Mouse (Mus musculus) limb, embryonic 11.5 days (tissue): ENCODE results near the gene Specc1. TPM values are rescaled to one million over a fixed set of nuclear protein-coding genes. Genes with fewer than 3 reads are reported as not detected.

ENCODE experiments used
- ATAC-seq: fragments of 200-750 bp; cut with Nextera tagmentation; 2 replicates; pipeline ENCODE4 v1.8.0; 2017; ENCODE audit warnings: low read depth; ENCODE audit not compliant: insufficient number of reproducible peaks, low FRiP score, low TSS enrichment
- DNase-seq: peaks from one replicate; pipeline ENCODE4 v3.0.0-alpha.2; 2015; ENCODE audit warnings: low spot score
- H3K27ac ChIP-seq: fragments of 300-500 bp; sonication (generic); replicated peaks from 2 replicates; pipeline ENCODE4 v1.5.1; 2014; ENCODE audit warnings: low read depth, mild to moderate bottlenecking, low read length
- H3K27me3 ChIP-seq: fragments of 300-500 bp; sonication (generic); 2 replicates; pipeline ENCODE4 v1.6.1; 2014; ENCODE audit warnings: mild to moderate bottlenecking, low read length, mixed read lengths; ENCODE audit not compliant: control insufficient read depth, insufficient read depth
- H3K36me3 ChIP-seq: fragments of 300-500 bp; sonication (generic); 2 replicates; pipeline ENCODE4 v1.6.1; 2014; ENCODE audit warnings: mild to moderate bottlenecking, low read length, moderate library complexity, mixed read lengths; ENCODE audit not compliant: control insufficient read depth, insufficient read depth
- H3K4me1 ChIP-seq: fragments of 300-500 bp; sonication (generic); 2 replicates; pipeline ENCODE4 v1.6.1; 2014; ENCODE audit warnings: low read length, mixed read lengths; ENCODE audit not compliant: control insufficient read depth, insufficient read depth
- H3K4me2 ChIP-seq: fragments of 300-500 bp; sonication (generic); 2 replicates; pipeline ENCODE4 v1.6.1; 2014; ENCODE audit warnings: low read depth, mild to moderate bottlenecking, moderate library complexity; ENCODE audit not compliant: severe bottlenecking
- H3K4me3 ChIP-seq: fragments of 300-500 bp; sonication (generic); 2 replicates; pipeline ENCODE4 v1.5.1; 2014; ENCODE audit warnings: low read depth, low read length
- H3K9ac ChIP-seq: fragments of 300-500 bp; sonication (generic); 2 replicates; pipeline ENCODE4 v1.6.1; 2014; ENCODE audit warnings: mild to moderate bottlenecking, low read length
- H3K9me3 ChIP-seq: fragments of 300-500 bp; sonication (generic); 2 replicates; pipeline ENCODE4 v1.6.1; 2016; ENCODE audit warnings: low read length; ENCODE audit not compliant: control insufficient read depth
- WGBS: fragments of 180-500 bp; shearing (Covaris S2); extraction: QIAGEN DNeasy Blood & Tissue Kit; methylation state at CpG from one replicate; pipeline ENCODE4 v1.1.7; 2014; 5-methylcytosine and 5-hydroxymethylcytosine counted together
- polyA plus RNA-seq: library from polyadenylated mRNA; unstranded; fragments of >200 nt; fragmentation: Nextera tagmentation; extraction: Ambion mirVana; gene quantifications from 2 replicates; pipeline ENCODE4 v1.2.1, GENCODE M21; 2014

Gene Specc1
- polyA plus RNA-seq, 1 experiment from 2014 or later = 17.8 TPM

DNA sequence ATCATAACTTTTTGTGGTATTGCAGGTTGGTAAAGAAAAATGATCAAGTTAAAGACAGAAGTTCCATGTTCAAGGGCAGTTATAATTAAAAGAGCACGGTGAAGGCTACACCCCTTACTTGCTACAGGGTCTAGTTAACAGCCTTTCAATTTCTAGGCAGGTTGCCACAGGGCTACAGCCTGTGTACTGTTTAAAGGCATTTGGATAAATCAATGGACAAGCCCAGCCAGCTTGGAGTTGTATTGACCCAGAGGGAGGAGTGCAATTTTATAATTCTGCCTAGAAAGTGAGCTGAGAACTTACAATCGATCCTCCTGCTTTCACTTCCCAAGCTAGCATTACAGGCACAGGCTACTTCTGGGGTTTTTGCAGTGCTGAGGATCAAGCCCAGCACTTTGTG, 123.9 kb downstream of the Specc1 start:
- Histone ChIP-seq H3K4me3 (no peak overlapping the region), H3K4me2 (no peak overlapping the region), H3K9ac (no peak overlapping the region), H3K4me1 (no peaks in the 10 kb centered on the region), H3K9me3 (no peaks in the 10 kb centered on the region), H3K36me3 (no peaks in the 10 kb centered on the region), H3K27ac (no peak overlapping the region), H3K27me3 (no peaks in the 10 kb centered on the region)
- ATAC-seq (no peak), DNase-seq (no peak)
- 73% methylated on average over 2 of the region's 2 CpGs for WGBS

DNA sequence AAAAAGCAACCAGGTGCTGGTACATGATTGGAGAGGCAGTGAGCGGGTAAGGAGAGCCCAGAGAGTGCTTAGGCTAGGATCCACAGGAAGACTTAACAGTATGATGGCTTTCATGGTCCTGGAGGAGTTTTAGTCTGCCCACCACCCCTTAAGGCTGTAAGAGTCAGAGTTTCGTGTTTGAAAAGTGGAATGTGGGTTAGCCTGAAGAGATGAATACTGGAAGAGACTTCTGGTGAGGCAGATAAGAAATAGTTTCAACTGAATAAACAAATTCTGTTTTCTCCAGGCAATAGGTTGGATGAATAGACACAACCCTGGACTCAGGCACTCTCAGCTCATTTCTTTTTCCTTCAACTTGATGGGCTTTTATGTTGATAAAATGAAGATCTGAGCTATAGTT, 130.1 kb downstream of the Specc1 start:
- Histone ChIP-seq H3K9ac (no peak overlapping the region), H3K27ac (no peak overlapping the region), H3K4me1 (no peaks in the 10 kb centered on the region), H3K9me3 (no peaks in the 10 kb centered on the region), H3K4me2 (no peak overlapping the region), H3K36me3 (no peaks in the 10 kb centered on the region), H3K27me3 (no peaks in the 10 kb centered on the region), H3K4me3 (no peak overlapping the region)
- WGBS = 81% methylated on average over 2 of the region's 2 CpGs
- no peak for DNase-seq
- ATAC-seq = no peak

DNA sequence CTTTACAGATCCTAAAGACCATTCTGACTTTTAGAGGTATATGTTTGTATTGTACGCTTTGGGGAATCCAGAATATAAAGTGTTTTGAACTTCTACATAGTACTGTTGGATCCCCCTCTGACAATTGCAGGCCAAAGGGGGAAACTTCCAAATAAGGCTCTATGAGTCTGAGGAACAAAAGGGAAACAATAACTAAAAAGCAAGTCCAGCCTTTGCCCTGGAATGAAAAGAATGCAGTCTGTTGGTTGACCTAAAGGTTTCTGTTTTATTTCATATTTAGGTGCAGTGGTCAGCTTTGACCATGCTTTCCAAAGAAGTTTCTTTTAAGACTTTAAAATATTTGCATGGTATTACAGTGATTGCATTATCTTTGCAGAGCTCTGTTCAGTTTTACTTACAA, 130.5 kb downstream of the Specc1 start:
- 92% methylated on average over 1 of the region's 1 CpGs for WGBS
- Histone ChIP-seq H3K36me3 (no peaks in the 10 kb centered on the region), H3K9me3 (no peaks in the 10 kb centered on the region), H3K4me2 (no peak overlapping the region), H3K9ac (no peak overlapping the region), H3K4me1 (no peaks in the 10 kb centered on the region), H3K27me3 (no peaks in the 10 kb centered on the region), H3K4me3 (no peak overlapping the region), H3K27ac (no peak overlapping the region)
- ATAC-seq (no peak), DNase-seq (no peak)

DNA sequence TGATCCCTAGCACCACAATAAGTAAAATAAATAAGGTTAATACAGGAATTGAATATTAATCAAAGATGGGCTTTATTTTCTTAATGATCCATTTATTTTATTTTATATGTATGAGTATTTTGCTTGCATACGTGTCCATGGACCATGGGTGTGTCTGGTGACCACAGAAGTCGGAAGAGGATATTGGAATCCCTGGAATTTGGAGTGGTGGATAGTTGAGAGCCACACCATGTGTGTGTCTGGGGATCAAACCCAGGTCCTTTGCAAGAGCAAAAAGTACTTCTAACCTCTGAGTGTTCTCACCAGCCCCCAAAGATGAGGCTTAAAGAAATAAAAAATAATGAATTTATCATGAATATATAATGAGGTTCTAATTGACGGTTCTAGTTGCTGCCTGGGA, 132.1 kb downstream of the Specc1 start:
- 85% methylated on average over 3 of the region's 3 CpGs for WGBS
- H3K9me3 ChIP-seq = no peaks in the 10 kb centered on the region
- no peak for DNase-seq
- H3K4me3 ChIP-seq = no peak overlapping the region
- no peaks in the 10 kb centered on the region for H3K27me3 ChIP-seq
- H3K4me2 ChIP-seq = no peak overlapping the region
- H3K9ac ChIP-seq = no peak overlapping the region
- no peaks in the 10 kb centered on the region for H3K36me3 ChIP-seq
- ATAC-seq = no peak
- no peaks in the 10 kb centered on the region for H3K4me1 ChIP-seq
- no peak overlapping the region for H3K27ac ChIP-seq

DNA sequence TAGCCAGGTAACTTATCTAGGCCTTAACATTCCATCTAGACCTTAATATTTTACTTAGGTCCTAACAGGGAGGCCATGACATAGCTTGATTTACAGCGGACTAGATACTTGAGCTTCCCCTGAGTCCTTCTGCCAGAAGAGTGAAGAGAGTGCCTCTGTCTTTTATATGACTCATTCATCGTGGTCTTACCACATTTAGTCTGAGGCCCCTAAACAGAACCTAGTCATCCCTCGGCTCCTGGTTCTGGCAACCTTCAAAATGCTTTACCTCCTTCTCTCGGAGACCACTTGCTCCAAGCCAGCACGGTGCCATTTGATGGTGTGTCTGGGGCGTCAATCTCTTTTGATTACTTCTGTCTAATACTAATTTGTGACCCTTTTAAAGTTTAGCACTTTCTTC, 133.8 kb downstream of the Specc1 start:
- Histone ChIP-seq H3K27ac (no peak overlapping the region), H3K9me3 (no peaks in the 10 kb centered on the region), H3K27me3 (no peaks in the 10 kb centered on the region), H3K36me3 (no peaks in the 10 kb centered on the region), H3K4me1 (no peaks in the 10 kb centered on the region), H3K4me3 (no peak overlapping the region), H3K4me2 (no peak overlapping the region), H3K9ac (no peak overlapping the region)
- WGBS = 64% methylated on average over 6 of the region's 6 CpGs
- DNase-seq (no peak), ATAC-seq (no peak)

DNA sequence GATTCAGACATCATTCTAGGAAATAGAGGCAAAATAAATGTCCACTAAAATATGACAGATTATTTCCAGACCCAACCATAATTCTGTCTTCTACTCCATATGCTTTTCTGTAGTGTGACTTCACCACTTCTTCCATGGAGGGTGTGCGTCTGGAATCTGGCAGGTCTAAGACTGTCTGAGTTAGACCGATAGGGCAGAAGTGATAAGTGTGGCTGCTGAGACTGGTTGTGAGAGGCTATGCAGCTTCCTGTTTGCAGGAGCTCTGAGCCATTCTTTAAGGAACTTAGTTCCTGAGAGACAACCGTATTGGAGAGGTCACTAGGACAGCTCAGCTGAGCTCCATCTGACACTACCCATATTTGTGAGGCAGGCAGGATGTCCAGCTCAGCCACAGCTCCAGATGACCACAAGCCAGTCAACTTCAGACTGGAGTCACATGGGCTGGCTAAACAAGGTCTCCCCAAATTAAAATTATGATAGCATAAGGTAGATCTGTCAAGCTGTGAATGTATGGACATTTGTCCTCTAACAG, 146.9 kb downstream of the Specc1 start:
- H3K4me3 ChIP-seq = no peak overlapping the region
- no peaks in the 10 kb centered on the region for H3K27me3 ChIP-seq
- no peak overlapping the region for H3K9ac ChIP-seq
- no peak overlapping the region for H3K27ac ChIP-seq
- DNase-seq (no peak), ATAC-seq (no peak)
- H3K36me3 ChIP-seq = no peaks in the 10 kb centered on the region
- no peak overlapping the region for H3K4me2 ChIP-seq
- 64% methylated on average over 3 of the region's 3 CpGs for WGBS
- no peaks in the 10 kb centered on the region for H3K9me3 ChIP-seq
- no peaks in the 10 kb centered on the region for H3K4me1 ChIP-seq

DNA sequence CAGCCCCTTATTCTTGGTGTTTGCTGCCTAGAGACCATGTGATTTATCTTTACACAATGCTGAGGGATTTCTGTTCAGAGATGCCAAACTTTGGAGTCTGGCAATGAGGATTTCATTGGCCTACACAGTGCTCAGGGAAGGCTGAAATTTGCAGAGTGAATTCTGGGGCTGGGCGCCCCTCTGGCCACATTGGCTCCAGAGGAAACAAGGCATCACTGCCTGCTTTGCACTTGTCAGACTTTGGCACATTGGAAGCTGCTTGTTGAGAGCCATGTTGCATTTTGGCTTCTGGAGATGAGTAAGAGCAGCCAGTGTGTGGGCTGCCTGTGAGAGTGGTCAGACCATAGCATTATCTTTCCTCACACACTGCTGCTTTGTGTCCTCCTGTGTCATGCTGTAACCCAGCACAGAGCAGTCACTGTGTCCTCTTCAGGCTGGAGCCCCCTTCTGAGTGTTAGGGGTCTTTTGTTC, 149.9 kb downstream of the Specc1 start:
- H3K4me2 ChIP-seq = no peak overlapping the region
- H3K27ac ChIP-seq = no peak overlapping the region
- no peaks in the 10 kb centered on the region for H3K36me3 ChIP-seq
- ATAC-seq = no peak
- no peak for DNase-seq
- H3K9ac ChIP-seq = no peak overlapping the region
- no peak overlapping the region for H3K4me3 ChIP-seq
- no peaks in the 10 kb centered on the region for H3K4me1 ChIP-seq
- WGBS = 72% methylated on average over 1 of the region's 1 CpGs
- H3K9me3 ChIP-seq = no peaks in the 10 kb centered on the region
- no peaks in the 10 kb centered on the region for H3K27me3 ChIP-seq

DNA sequence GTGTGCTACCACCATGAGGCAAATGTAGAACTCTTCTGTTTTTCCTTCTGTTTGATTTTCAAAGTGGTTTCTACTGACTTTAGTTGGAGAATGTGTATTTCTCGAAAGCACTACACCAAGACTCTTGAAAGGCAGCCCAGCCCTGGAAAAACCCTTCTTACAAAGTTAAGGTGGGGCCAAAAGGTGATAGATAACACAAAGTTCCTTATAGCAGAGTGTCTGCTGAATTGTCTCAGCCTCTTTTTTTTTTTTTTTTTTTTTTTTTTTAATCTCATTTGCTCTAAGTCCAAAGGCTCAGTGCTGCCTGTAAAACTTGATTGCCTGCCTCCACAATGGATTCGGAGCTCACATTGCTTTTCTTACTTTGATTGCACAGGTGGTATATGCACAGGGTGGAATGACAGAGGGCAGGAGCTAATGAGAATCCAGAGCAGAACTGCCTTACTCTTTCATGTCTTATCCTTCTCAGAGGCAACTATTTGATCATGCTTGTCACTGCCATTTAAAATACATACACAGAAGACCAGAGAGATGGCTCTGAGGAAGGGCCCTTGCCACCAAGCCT, 150.8 kb downstream of the Specc1 start:
- Histone ChIP-seq H3K27me3 (no peaks in the 10 kb centered on the region), H3K4me3 (no peak overlapping the region), H3K27ac (no peak overlapping the region), H3K36me3 (no peaks in the 10 kb centered on the region), H3K4me1 (no peaks in the 10 kb centered on the region), H3K9me3 (no peaks in the 10 kb centered on the region), H3K9ac (no peak overlapping the region), H3K4me2 (no peak overlapping the region)
- no peak for DNase-seq
- no peak for ATAC-seq
- 85% methylated on average over 2 of the region's 2 CpGs for WGBS

DNA sequence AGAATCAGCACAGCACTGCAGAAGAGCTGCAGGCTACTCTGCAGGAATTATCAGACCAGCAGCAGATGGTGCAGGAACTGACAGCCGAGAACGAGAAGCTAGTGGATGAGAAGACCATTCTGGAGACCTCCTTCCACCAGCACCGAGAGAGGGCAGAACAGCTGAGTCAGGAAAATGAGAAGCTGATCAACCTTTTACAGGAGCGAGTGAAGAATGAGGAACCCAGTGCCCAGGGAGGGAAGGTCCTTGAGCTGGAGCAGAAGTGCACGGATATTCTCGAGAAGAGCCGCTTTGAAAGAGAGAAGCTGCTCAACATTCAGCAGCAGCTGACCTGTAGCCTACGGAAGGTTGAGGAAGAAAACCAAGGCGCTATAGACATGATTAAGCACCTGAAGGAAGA, 162.0 kb downstream of the Specc1 start:
- no peak overlapping the region for H3K4me3 ChIP-seq
- H3K27me3 ChIP-seq = no peaks in the 10 kb centered on the region
- DNase-seq = no peak
- no peak overlapping the region for H3K27ac ChIP-seq
- H3K9ac ChIP-seq = no peak overlapping the region
- WGBS = 86% methylated on average over 9 of the region's 9 CpGs
- no peak for ATAC-seq
- no peaks in the 10 kb centered on the region for H3K4me1 ChIP-seq
- no peaks in the 10 kb centered on the region for H3K9me3 ChIP-seq
- no peak overlapping the region for H3K4me2 ChIP-seq
- H3K36me3 ChIP-seq = peaks cover 6% of the 10 kb centered on the region
